Mouse (Mus musculus): ENCODE measurements around the gene Gm3248. TPM values are rescaled to one million over a fixed set of nuclear protein-coding genes. Genes with fewer than 3 reads are reported as not detected.

Gene Gm3248
- polyA plus RNA-seq, 1 experiment from 2014 or later = 0.49 TPM

Other genes starting within 250 kb of the Gm3248 start
- gene Gm3373, start 220.2 kb downstream of the Gm3248 start, polyA plus RNA-seq (2015; fragmentation: Nextera tagmentation; extraction: Ambion mirVana) = 0.35 and 0.57 TPM in 2 replicates
- gene Gm3383, start 153.8 kb downstream of the Gm3248 start, polyA plus RNA-seq (2015; fragmentation: Nextera tagmentation; extraction: Ambion mirVana) = 0.44 TPM in 2 replicates
- not detected in 2 replicates for gene Gm3424, start 131.4 kb downstream of the Gm3248 start, polyA plus RNA-seq (2015; fragmentation: Nextera tagmentation; extraction: Ambion mirVana)
- 0.13 and 0.24 TPM in 2 replicates for gene Gm8237, start 81.4 kb downstream of the Gm3248 start, polyA plus RNA-seq (2015; fragmentation: Nextera tagmentation; extraction: Ambion mirVana)
- not detected in 2 replicates for gene Gm3453, start 17.4 kb upstream of the Gm3248 start, polyA plus RNA-seq (2015; fragmentation: Nextera tagmentation; extraction: Ambion mirVana)
- not detected in 2 replicates for gene Gm6337, start 96.5 kb upstream of the Gm3248 start, polyA plus RNA-seq (2015; fragmentation: Nextera tagmentation; extraction: Ambion mirVana)
- 0.51 and 0.74 TPM in 2 replicates for gene Gm8206, start 132.2 kb upstream of the Gm3248 start, polyA plus RNA-seq (2015; fragmentation: Nextera tagmentation; extraction: Ambion mirVana)
- gene Gm3468, start 146.9 kb upstream of the Gm3248 start, polyA plus RNA-seq (2015; fragmentation: Nextera tagmentation; extraction: Ambion mirVana) = 1.2 and 1.3 TPM in 2 replicates
- gene Gm3476, start 164.1 kb upstream of the Gm3248 start, polyA plus RNA-seq (2015; fragmentation: Nextera tagmentation; extraction: Ambion mirVana) = not detected in 2 replicates

All from lung, embryonic 16.5 days (tissue).